Mouse (Mus musculus): ENCODE data around the gene Med27.
"Not testable (repeated sequence)": the region's sequence is repeated elsewhere in the genome, so short reads cannot be mapped to it uniquely, and the experiment has no call there.

Med27 gene

DNA sequence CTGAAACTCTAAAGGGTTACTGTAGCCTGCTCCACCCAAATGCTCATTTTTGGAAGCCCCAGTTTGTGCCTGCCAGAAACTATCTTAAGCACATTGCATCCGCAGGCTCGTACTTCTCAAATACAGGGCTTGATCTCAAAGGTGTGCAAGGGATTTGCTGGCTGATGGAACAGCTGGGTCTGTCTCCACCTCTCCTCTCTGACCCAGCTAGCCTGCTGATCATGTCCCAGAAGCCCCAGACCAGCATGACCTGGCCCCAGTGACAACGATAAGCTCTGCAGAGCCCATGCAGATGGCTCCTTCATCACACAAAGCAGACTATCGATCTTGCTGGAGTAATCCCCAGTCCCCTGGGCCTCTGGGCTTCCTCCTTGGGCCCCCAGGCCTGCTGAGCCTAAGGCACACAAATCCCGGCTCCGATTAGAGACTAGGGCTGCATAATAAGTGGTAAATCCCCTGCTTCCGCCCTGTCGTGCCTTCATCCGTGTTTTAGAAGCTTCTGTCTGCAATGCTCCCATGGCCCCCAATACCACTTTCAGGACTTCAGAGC is 170.1 kb downstream of the Med27 start:
- in situ Hi-C loops (cut with MboI, MseI), result no loop called here

- in situ Hi-C loops (cut with MboI, MseI), result no loop called here
Observed at GRCm38 (mm10) chr2:29519402-29519801, 172.8 kb downstream of the Med27 start.

DNA sequence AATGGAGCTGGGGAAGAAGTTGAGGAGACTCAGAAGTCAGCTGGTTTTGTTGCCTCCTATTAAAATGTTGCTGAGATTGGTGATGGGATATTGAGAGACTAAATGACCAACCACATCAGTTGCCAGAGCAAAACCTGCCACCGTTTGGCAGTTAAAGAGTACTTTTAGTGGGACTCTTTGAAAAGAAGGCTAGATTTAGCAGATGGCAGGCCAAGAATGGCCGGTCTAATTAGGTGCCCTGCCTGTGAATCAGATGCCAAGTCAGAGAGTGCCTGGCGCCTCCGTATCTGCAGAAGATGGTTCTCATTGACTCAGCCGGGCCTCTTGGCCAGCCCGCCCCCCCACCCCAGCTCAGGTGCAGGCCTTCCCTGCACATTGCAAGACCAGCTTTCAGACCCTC is 173.6 kb downstream of the Med27 start:
- in situ Hi-C loops (cut with MboI, MseI), result no loop called here

- in situ Hi-C loops (cut with MboI, MseI), result no loop called here
Observed at GRCm38 (mm10) chr2:29521486-29521885, 174.9 kb downstream of the Med27 start.

DNA sequence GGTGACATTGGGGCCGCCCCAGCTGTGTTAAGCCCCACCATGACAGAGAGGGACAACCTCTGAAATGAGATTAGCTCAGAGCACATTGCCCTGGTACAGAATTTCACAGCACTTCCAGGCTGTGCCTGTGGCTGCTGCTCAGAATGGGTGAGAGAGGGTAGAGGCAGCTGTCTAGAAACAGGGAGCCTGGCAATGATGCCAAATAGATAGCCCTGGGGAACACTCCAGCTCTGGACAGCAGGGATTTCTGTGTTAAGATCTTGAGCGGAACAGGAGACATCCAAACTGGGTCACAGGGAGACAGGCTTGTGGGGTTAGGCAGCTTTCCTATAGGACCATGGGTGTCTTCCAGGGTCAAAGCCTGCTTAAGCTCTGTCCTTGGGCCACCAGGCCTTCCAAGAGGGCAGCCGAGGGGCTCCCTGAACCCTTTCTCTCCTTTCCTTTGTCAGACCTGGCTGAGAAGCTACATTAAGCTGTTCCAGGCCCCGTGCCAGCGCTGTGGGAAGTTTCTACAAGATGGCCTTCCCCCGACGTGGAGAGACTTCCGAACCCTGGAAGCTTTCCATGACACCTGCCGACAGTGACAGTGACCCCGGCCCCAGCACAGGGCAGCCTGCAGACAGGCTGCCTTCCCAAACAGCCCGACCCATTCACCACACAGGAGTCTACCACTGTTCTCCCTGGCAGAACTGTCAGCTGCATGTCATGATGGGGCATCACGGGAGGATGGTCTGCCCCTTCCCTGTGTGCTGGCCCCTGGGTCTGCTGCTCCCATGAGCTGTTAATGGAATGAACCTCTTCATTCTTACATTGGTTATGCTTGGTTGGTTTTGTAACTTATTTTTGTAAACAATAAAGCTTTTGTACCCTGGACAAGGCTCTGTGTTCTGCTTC is 177.5 kb downstream of the Med27 start:
- in situ Hi-C loops (cut with MboI, MseI), result no loop called here

GRCm38 (mm10) chr2:29525273-29525805 is 178.7 kb downstream of the Med27 start:
- in situ Hi-C loops (cut with MboI, MseI), result no loop called here

- in situ Hi-C loops (cut with MboI, MseI), result no loop called here
Observed at GRCm38 (mm10) chr2:29526266-29526665, 179.6 kb downstream of the Med27 start.

DNA sequence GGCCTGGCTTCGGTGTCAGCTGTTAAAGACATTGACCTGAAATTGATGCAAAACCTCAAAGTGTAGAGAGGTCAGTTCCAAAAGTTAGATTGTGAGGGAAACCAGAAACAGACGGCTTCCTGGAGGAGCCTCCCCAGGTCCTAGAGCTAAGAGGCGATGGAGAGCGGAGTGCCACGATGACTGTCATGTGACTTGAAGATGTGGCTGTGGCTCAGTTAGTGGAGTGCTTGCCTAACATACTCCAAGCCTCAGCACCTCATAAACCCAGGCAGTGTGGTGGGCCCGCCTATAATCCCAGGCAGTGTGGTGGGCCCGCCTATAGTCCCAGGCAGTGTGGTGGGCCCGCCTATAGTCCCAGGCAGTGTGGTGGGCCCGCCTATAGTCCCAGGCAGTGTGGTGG is 180.9 kb downstream of the Med27 start:
- in situ Hi-C loops (cut with MboI, MseI), result not testable (repeated sequence)

- in situ Hi-C loops (cut with MboI, MseI), result no loop called here
Observed at GRCm38 (mm10) chr2:29528811-29529210, 182.2 kb downstream of the Med27 start.

DNA sequence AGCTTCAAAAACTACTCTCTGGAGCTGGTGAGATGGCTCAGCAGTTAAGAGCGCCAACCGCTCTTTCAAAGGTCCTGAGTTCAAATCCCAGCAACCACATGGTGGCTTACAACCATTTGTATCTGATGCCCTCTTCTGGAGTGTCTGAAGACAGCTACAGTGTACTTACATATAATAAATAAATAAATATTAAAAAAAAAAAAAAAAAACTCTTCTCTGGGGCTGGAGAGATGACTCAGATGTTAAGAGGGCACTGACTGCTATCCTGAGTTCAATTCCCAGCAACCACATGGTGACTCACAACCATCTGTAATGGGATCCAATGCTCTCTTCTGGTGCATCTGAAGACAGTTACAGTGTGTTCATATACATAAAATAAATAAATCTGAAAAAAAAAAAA is 183.2 kb downstream of the Med27 start:
- in situ Hi-C loops (cut with MboI, MseI), result not testable (repeated sequence)

- in situ Hi-C loops (cut with MboI, MseI), result no loop called here
Observed at GRCm38 (mm10) chr2:29532173-29532572, 185.6 kb downstream of the Med27 start.

GRCm38 (mm10) chr2:29532921-29533320 is 186.3 kb downstream of the Med27 start:
- in situ Hi-C loops (cut with MboI, MseI), result no loop called here

GRCm38 (mm10) chr2:29535566-29536244 is 189.1 kb downstream of the Med27 start:
- in situ Hi-C loops (cut with MboI, MseI), result no loop called here

DNA sequence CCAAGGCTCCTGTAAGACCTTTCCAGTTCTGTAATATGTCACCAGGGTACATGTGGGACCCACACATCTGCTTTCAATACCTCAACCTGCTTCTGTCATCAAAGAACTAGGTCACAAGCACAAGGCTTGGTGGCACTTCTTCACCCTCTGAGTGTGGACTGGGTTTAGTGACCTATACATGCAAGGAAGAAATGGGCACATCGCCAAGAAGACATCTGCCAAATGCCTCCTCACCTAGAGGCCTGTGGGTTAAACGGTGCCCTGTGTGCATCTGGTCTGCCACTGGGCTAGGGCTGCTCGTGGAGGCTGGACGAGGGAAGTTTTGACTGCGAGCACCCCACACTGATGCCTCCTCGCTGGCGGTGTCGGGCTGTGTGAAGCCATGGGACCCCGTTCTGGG is 189.9 kb downstream of the Med27 start:
- in situ Hi-C loops (cut with MboI, MseI), result no loop called here

GRCm38 (mm10) chr2:29537334-29537733 is 190.7 kb downstream of the Med27 start:
- in situ Hi-C loops (cut with MboI, MseI), result no loop called here

DNA sequence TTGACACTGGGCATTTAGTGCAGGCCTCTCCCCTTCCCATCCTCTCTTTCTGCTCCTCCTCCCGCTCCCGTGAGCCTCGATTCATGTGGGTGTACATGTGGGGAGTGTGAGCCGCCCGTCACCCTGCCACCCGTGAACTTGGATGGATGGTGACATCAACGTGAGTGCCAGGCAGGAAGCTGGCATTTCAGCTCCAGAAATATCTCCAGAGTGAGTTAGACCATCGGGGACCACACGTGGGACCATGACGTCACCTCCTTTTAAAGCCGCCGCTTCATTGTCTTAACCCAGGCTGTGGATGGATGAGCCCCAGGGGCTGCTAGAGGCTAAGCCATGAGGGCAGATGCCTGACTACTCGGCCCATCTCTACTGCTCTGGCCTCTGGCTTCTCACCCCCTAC is 195.4 kb downstream of the Med27 start:
- in situ Hi-C loops (cut with MboI, MseI), result no loop called here

DNA sequence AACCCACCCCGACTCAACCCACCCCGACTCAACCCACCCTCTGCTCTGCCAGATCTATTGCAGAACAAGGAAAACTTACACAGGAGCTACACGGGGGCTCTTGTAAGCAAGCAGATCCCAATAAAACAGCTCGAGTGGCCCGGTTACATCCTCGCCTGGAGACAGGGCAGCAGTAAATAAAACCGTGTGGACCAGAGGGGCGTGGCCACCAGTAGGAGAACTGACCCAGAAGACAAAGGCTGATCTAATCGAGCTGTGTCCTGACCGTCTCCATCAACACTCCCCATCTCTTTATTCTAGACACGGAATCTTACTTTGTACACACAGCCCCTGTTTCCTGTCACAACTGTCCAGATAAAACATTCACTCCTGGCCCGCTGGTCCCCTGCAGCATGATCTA is 200.0 kb downstream of the Med27 start:
- in situ Hi-C loops (cut with MboI, MseI), result no loop called here

DNA sequence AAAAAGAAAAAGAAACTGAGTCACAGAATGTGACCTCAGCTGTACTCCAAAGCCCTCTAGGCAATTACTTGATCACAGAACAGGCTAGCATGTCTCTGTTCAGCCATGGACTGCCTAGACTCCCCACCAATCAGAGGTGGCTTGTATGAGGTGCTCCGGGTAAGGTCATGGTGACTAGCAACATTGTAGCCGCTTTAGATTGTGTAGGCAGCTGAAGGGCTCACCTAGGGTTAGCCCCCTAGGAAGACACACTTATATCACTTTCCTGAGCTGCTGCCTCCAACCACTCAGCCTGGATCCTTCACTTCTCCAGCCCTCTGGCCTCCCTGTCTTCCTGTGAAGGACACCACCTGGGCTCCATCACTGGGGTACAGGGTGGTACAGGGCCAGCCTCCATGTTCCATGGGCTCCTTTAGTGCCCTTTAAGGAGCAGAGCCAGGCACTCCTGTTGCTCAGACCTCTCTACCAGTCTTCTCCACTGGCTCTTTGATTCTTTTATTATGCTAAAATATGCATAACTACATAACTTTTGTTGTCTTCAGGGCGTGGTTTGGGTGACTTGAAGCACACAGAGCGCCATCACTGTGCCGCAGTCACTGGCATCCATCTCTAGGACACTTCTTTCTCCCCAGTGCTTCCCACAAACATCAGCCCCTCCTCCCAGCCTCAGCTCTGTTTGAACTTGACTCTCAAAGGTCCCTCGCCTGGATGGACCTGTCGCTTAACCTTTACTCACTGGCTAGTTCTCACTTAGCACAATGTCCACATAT is 205.4 kb downstream of the Med27 start:
- in situ Hi-C loops (cut with MboI, MseI), result loop anchor here (25.0 kb wide), 1 partner anchor 340 kb away; no protein-coding TSS in a partner anchor

DNA sequence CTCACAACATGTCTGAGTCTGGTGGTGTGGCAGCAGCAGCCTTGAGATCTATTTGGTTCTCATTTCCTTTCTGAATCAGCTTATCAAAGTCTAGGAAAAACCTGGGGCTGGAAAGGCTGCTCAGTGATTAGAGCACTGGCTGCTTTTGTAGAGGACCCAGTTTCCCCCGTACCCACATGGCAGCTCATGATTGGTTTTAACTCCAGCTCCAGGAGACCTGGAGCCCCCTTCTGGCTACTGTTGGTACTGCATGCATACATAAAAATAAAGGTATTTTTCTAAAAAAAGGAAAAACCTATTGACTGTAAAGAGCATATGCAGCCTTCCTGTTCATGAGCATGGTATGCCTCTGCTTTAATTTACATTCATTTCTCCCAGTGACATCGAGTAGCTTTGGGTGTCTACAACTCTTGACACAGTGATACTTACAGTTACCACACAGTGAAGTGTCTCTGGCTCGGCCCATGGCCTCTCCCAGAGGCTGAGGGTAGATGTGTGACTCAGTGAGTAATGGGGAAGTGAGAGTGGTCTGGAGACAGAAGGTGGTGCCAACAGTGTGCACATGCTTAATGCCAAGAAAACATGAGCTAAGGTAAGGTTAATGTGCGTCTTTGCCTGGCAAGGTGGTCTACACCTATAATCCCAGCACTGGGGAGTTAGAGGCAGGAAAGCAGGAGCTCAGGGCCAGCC is 207.5 kb downstream of the Med27 start:
- in situ Hi-C loops (cut with MboI, MseI), result loop anchor here (25.0 kb wide), 1 partner anchor 342 kb away; no protein-coding TSS in a partner anchor

DNA sequence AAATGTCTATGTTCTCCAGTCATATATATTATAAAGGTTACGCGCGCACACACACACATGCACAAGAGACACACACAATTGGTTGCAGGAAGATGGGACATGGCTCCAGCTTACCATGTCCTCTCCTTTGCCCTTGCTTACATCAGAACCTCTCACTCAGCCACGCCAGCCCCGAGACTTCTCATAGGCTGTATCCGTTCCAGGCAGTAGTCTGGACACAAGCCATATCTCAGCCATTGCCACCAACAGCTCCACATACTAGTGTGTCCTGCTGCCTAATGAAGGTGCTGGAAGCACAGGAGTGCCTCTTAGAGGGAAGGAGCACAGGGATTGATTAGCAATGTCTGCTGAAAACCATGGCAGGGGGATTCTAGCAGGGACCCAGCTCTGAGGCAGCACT is 211.9 kb downstream of the Med27 start:
- in situ Hi-C loops (cut with MboI, MseI), result loop anchor here (25.0 kb wide), 1 partner anchor 346 kb away; no protein-coding TSS in a partner anchor

GRCm38 (mm10) chr2:29559955-29560354 is 213.3 kb downstream of the Med27 start:
- in situ Hi-C loops (cut with MboI, MseI), result loop anchor here (25.0 kb wide), 1 partner anchor 348 kb away; no protein-coding TSS in a partner anchor

All from T-helper 1 cell (primary cell).